Mouse (Mus musculus) gastrocnemius, postnatal 25 days (tissue): ENCODE measurements around the gene Prpf40a. TPM values are rescaled to one million over a fixed set of nuclear protein-coding genes. Genes with fewer than 3 reads are reported as not detected.

Experiments
- DNase-seq: peaks from one replicate; pipeline ENCODE4 v3.0.0; 2022
- long read RNA-seq, 2 experiments: library from polyadenylated mRNA; stranded (forward); transcript quantifications; one replicate each; pipeline ENCODE4 v2.0.0; 2021
- total RNA-seq, 2 experiments: library from RNA; stranded (reverse); gene quantifications; 1 replicate in 1 of 2; 2 replicates in 1 of 2; pipeline ENCODE4 v1.2.3; 2021

Gene Prpf40a
- 10 to 100 TPM; 23.4 to 27.0 TPM for total RNA-seq
- long read RNA-seq, experiment 1, partial matches to known transcripts: 1 of 3 reads
- long read RNA-seq, experiment 1, other reads (novel, unspliced or antisense): 2 of 3 reads
- long read RNA-seq, experiment 2, partial matches to known transcripts: 1 of 3 reads
- long read RNA-seq, experiment 2, other reads (novel, unspliced or antisense): 2 of 3 reads

GRCm38 (mm10) chr2:53190684-53191511, at the start of gene Prpf40a:
Gene Prpf40a (minus strand): TSS chr2:53191284.
- peak; percentile 100 for DNase-seq

GRCm38 (mm10) chr2:53222242-53222641, 31.2 kb upstream of the Prpf40a start:
- peak; percentile 15 for DNase-seq

GRCm38 (mm10) chr2:53213493-53213892, 22.4 kb upstream of the Prpf40a start:
- no peak for DNase-seq

- no peak for DNase-seq
Measured at GRCm38 (mm10) chr2:53206749-53207148, 15.7 kb upstream of the Prpf40a start.

GRCm38 (mm10) chr2:53204373-53205274, 13.5 kb upstream of the Prpf40a start:
- no peak for DNase-seq

GRCm38 (mm10) chr2:53200164-53200885, 9.2 kb upstream of the Prpf40a start:
- no peak for DNase-seq

- no peak for DNase-seq
Measured at GRCm38 (mm10) chr2:53199203-53199602, 8.1 kb upstream of the Prpf40a start.

GRCm38 (mm10) chr2:53196431-53196830, 5.3 kb upstream of the Prpf40a start:
- no peak for DNase-seq

- no peak for DNase-seq
Measured at GRCm38 (mm10) chr2:53192386-53192785, 1.3 kb upstream of the Prpf40a start.

GRCm38 (mm10) chr2:53191523-53192220, 588 bp upstream of the Prpf40a start, which contains the start of gene Arl6ip6:
Gene Arl6ip6 (plus strand): TSS chr2:53191726.
- peak; percentile 97 for DNase-seq

GRCm38 (mm10) chr2:53189811-53190210, 1.3 kb downstream of the Prpf40a start:
- DNase-seq: no peak

- DNase-seq: no peak
Measured at GRCm38 (mm10) chr2:53179876-53180275, 11.2 kb downstream of the Prpf40a start.

- DNase-seq: no peak
Measured at GRCm38 (mm10) chr2:53178966-53179365, 12.1 kb downstream of the Prpf40a start.

- no peak for DNase-seq
Measured at GRCm38 (mm10) chr2:53173966-53174365, 17.1 kb downstream of the Prpf40a start.

- DNase-seq: no peak
Measured at GRCm38 (mm10) chr2:53146852-53147251, 44.2 kb downstream of the Prpf40a start.

GRCm38 (mm10) chr2:53131567-53131966, 59.5 kb downstream of the Prpf40a start:
- no peak for DNase-seq

GRCm38 (mm10) chr2:53129070-53129469, 62.0 kb downstream of the Prpf40a start:
- DNase-seq: no peak

GRCm38 (mm10) chr2:53125998-53126397, 65.1 kb downstream of the Prpf40a start:
- DNase-seq: no peak

GRCm38 (mm10) chr2:53121797-53122196, 69.3 kb downstream of the Prpf40a start:
- no peak for DNase-seq

GRCm38 (mm10) chr2:53108547-53108946, 82.5 kb downstream of the Prpf40a start:
- no peak for DNase-seq

GRCm38 (mm10) chr2:53106472-53106871, 84.6 kb downstream of the Prpf40a start:
- DNase-seq: no peak
